Comparison of ENCODE assay signal across 8 mouse cellular contexts in the genomic region with DNA sequence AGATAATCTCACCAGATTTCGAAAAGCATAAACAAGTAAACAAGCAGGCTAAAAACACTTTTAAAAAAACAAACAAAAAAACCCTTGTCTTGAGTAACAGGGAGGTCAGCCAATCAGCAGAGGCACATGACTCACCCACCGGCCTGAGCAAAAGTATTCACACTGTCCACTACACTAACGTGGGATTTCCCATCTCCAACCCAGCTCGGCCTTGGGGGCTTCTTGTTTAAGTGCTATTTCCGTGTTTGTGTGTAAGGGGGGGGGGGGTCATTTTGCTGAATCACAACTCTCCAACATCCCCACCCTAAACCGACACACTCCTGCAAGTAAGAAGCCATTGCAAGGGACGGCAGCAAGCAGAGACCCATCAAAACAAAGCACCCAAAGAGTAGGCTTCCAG. TPM values are rescaled to one million over a fixed set of nuclear protein-coding genes. Genes with fewer than 3 reads are reported as not detected.
DNase-seq lines count a peak whose midpoint lies in the region; ATAC-seq and TF ChIP-seq lines count a peak whose summit lies in the region.

No protein-coding gene starts in this region.

- TF ChIP-seq POLR2A in liver, adult 2 months (IDR thresholded peaks at IDR 0.05; ENCODE audit: extremely low read depth, insufficient read depth, low read length) = no peak

- peak overlapping the region; percentile 94 for H3K4me3 ChIP-seq in forebrain, embryonic 11.5 days (ENCODE audit: low read depth, low read length)
- H3K4me3 ChIP-seq in hindbrain, embryonic 15.5 days = peak overlapping the region; percentile 97
- peak overlapping the region; percentile 92 for H3K4me3 ChIP-seq in liver, adult 2 months (ENCODE audit: insufficient read depth, low read depth, low read length)
- peak overlapping the region; percentile 94 for H3K4me3 ChIP-seq in midbrain, postnatal 0 days (ENCODE audit: low read depth, low read length)

- no peaks in the 10 kb centered on the region for H3K27me3 ChIP-seq in forebrain, embryonic 11.5 days (ENCODE audit: control insufficient read depth, insufficient read depth, low read length)
- no peaks in the 10 kb centered on the region for H3K27me3 ChIP-seq in hindbrain, embryonic 15.5 days
- H3K27me3 ChIP-seq in liver, adult 2 months (ENCODE audit: control insufficient read depth, insufficient read depth, low read length) = no peaks in the 10 kb centered on the region
- no peaks in the 10 kb centered on the region for H3K27me3 ChIP-seq in midbrain, postnatal 0 days (ENCODE audit: insufficient read depth, low read length)

- WGBS in forebrain, embryonic 11.5 days = 13% methylated on average over 7 of the region's 7 CpGs
- WGBS in hindbrain, embryonic 15.5 days = 5% methylated on average over 7 of the region's 7 CpGs
- 1% methylated on average over 7 of the region's 7 CpGs for WGBS in liver, adult 2 months
- WGBS in midbrain, postnatal 0 days = 12% methylated on average over 7 of the region's 7 CpGs

- peaks cover 27% of the 10 kb centered on the region for H3K79me2 ChIP-seq in liver, adult 2 months (ENCODE audit: control insufficient read depth, insufficient read depth, low read length)

- DNase-seq in ES-CJ7 (ENCODE audit: low read depth, low spot score) = peak; percentile 43
- peak; percentile 63 to 86 for DNase-seq in adrenal gland, adult (ENCODE audit: inconsistent age in 2 of 2, low spot score in 1 of 2)
- peak; percentile 55 for DNase-seq in forebrain, embryonic 11.5 days (ENCODE audit: low spot score)
- peak; percentile 67 for DNase-seq in liver, adult 2 months (ENCODE audit: extremely low read depth, low read depth, low spot score)
- DNase-seq in midbrain, postnatal 0 days (ENCODE audit: low spot score) = peak; percentile 37
- no peak for DNase-seq in T-cell, adult 2 months (ENCODE audit: low spot score)
- no peak for DNase-seq in cerebellum, postnatal 36 days

- TF ChIP-seq CTCF in liver, adult 2 months (IDR thresholded peaks at IDR 0.05; ENCODE audit: low read depth, low read length) = no peak
- TF ChIP-seq CTCF in midbrain, postnatal 0 days (IDR thresholded peaks at IDR 0.05) = no peak

- H3K4me2 ChIP-seq in forebrain, embryonic 11.5 days (ENCODE audit: low read depth, low read length, severe bottlenecking) = peak overlapping the region; percentile 49
- H3K4me2 ChIP-seq in hindbrain, embryonic 15.5 days = peak overlapping the region; percentile 80
- peak overlapping the region; percentile 75 for H3K4me2 ChIP-seq in midbrain, postnatal 0 days (ENCODE audit: low read depth, low read length, poor library complexity, severe bottlenecking)

- H3K9ac ChIP-seq in forebrain, embryonic 11.5 days (ENCODE audit: low read length) = peak overlapping the region; percentile 97
- H3K9ac ChIP-seq in hindbrain, embryonic 15.5 days = peak overlapping the region; percentile 97
- peak overlapping the region; percentile 99 for H3K9ac ChIP-seq in liver, adult 2 months (ENCODE audit: low read depth, low read length)
- H3K9ac ChIP-seq in midbrain, postnatal 0 days (replicated peaks; ENCODE audit: low read length, poor library complexity, severe bottlenecking) = peak overlapping the region; percentile 98

- H3K9me3 ChIP-seq in forebrain, embryonic 11.5 days (ENCODE audit: control insufficient read depth, low read length) = no peaks in the 10 kb centered on the region
- H3K9me3 ChIP-seq in hindbrain, embryonic 15.5 days = no peaks in the 10 kb centered on the region
- no peaks in the 10 kb centered on the region for H3K9me3 ChIP-seq in midbrain, postnatal 0 days (ENCODE audit: low read length)

- peaks cover 9% of the 10 kb centered on the region; the same call in 1 of the 2 replicates for H3K4me1 ChIP-seq in forebrain, embryonic 11.5 days (replicated peaks; ENCODE audit: control insufficient read depth, insufficient read depth, low read length)
- H3K4me1 ChIP-seq in hindbrain, embryonic 15.5 days (replicated peaks) = peaks cover 50% of the 10 kb centered on the region
- peaks cover 18% of the 10 kb centered on the region for H3K4me1 ChIP-seq in liver, adult 2 months (ENCODE audit: control insufficient read depth, insufficient read depth, low read length)
- H3K4me1 ChIP-seq in midbrain, postnatal 0 days (ENCODE audit: insufficient read depth, low read length) = peaks cover 4% of the 10 kb centered on the region

- 0 out of 2 replicates have a peak, but pooled peaks have one; percentile 15 for ATAC-seq in forebrain, embryonic 11.5 days (replicated peaks; ENCODE audit: low FRiP score)
- ATAC-seq in hindbrain, embryonic 15.5 days (ENCODE audit: low FRiP score, low read depth) = no peak; the same call in none of the 2 replicates
- ATAC-seq in midbrain, postnatal 0 days (ENCODE audit: low FRiP score) = no peak

- peak overlapping the region; percentile 97 for H3K27ac ChIP-seq in forebrain, embryonic 11.5 days (ENCODE audit: low read depth, low read length)
- peak overlapping the region; percentile 100 for H3K27ac ChIP-seq in hindbrain, embryonic 15.5 days (replicated peaks)
- H3K27ac ChIP-seq in liver, adult 2 months (replicated peaks; ENCODE audit: insufficient read depth, low read depth, low read length) = peak overlapping the region; percentile 81
- peak overlapping the region; percentile 99 for H3K27ac ChIP-seq in midbrain, postnatal 0 days (ENCODE audit: low read depth, low read length)

- H3K36me3 ChIP-seq in forebrain, embryonic 11.5 days (ENCODE audit: control insufficient read depth, insufficient read depth, low read length) = no peaks in the 10 kb centered on the region
- H3K36me3 ChIP-seq in hindbrain, embryonic 15.5 days = no peaks in the 10 kb centered on the region
- no peaks in the 10 kb centered on the region for H3K36me3 ChIP-seq in liver, adult 2 months (ENCODE audit: control insufficient read depth, insufficient read depth, low read length)
- H3K36me3 ChIP-seq in midbrain, postnatal 0 days (ENCODE audit: insufficient read depth, low read length) = no peaks in the 10 kb centered on the region

RNA-seq across cellular contexts. Expression of gene Brd4, which starts 1.2 kb away (rescaled TPM):
- 130 and 143 TPM in 2 replicates for polyA plus RNA-seq in forebrain, embryonic 11.5 days (2014; fragmentation: Nextera tagmentation; extraction: Ambion mirVana)
- polyA plus RNA-seq in hindbrain, embryonic 15.5 days (2015; fragmentation: Nextera tagmentation; extraction: Ambion mirVana) = 83.0 and 91.5 TPM in 2 replicates
- 10.5 and 18.6 TPM in 2 replicates for total RNA-seq in liver, adult 2 months (2014; rRNA removed)
- polyA plus RNA-seq in liver, adult 2 months (2012; rRNA removed) = 18.3 and 18.4 TPM in 2 replicates
- 49.2 and 49.7 TPM in 2 replicates for total RNA-seq in midbrain, postnatal 0 days (2014; rRNA removed)
- 68.0 and 81.6 TPM in 2 replicates for polyA plus RNA-seq in midbrain, postnatal 0 days (2015; fragmentation: Nextera tagmentation; extraction: Ambion mirVana)

RNA-seq across cellular contexts. Expression of gene Akap8, which starts 37.7 kb away (rescaled TPM):
- 70.5 and 78.4 TPM in 2 replicates for polyA plus RNA-seq in forebrain, embryonic 11.5 days (2014; fragmentation: Nextera tagmentation; extraction: Ambion mirVana)
- 102 and 106 TPM in 2 replicates for polyA plus RNA-seq in hindbrain, embryonic 15.5 days (2015; fragmentation: Nextera tagmentation; extraction: Ambion mirVana)
- 30.3 and 31.6 TPM in 2 replicates for total RNA-seq in liver, adult 2 months (2014; rRNA removed)
- 29.0 and 47.9 TPM in 2 replicates for polyA plus RNA-seq in liver, adult 2 months (2012; rRNA removed)
- total RNA-seq in midbrain, postnatal 0 days (2014; rRNA removed) = 96.5 and 131 TPM in 2 replicates
- polyA plus RNA-seq in midbrain, postnatal 0 days (2015; fragmentation: Nextera tagmentation; extraction: Ambion mirVana) = 66.8 and 81.1 TPM in 2 replicates

Comparison
In these comparisons a context has a peak if more than half of its experiments do, and no peak if none do; other contexts are left out.
1. DNase-seq: peak in ES-CJ7 (single experiment), adrenal gland, adult (2 of 2), forebrain, embryonic 11.5 days (single experiment), liver, adult 2 months (single experiment) and midbrain, postnatal 0 days (single experiment); none in T-cell, adult 2 months (single experiment) and cerebellum, postnatal 36 days (0 of 2).
2. Peak in every context shown above with its lines, with median percentiles within 50 percentile points of each other: H3K27ac ChIP-seq, H3K4me2 ChIP-seq, H3K4me3 ChIP-seq and H3K9ac ChIP-seq.